Mouse (Mus musculus) cerebellum, adult 2 months (tissue): ENCODE data around the gene Fnbp1l. TPM values are rescaled to one million over a fixed set of nuclear protein-coding genes. Genes with fewer than 3 reads are reported as not detected.

Experiments used
- DNase-seq, 2 experiments: peaks; one replicate each; pipeline ENCODE4 v3.0.0; 2021
- H3K27ac ChIP-seq: fragments of 200-500 bp; 2 replicates; pipeline ENCODE4 v1.5.1; 2012; ENCODE audit warnings: low read length, control low read depth, inconsistent platforms; ENCODE audit not compliant: insufficient read depth
- H3K27me3 ChIP-seq: fragments of 200-500 bp; 2 replicates; pipeline ENCODE4 v1.6.1; 2012; ENCODE audit warnings: inconsistent platforms, mild to moderate bottlenecking, low read length, moderate library complexity; ENCODE audit not compliant: control insufficient read depth, insufficient read depth
- H3K4me1 ChIP-seq: fragments of 200-500 bp; 2 replicates; pipeline ENCODE4 v1.6.1; 2011; ENCODE audit warnings: low read length; ENCODE audit not compliant: control insufficient read depth, insufficient read depth
- H3K4me3 ChIP-seq: fragments of 200-500 bp; replicated peaks from 2 replicates; pipeline ENCODE3; 2011; ENCODE audit warnings: mild to moderate bottlenecking, low read depth, low read length, control low read depth; ENCODE audit not compliant: insufficient read depth
- CTCF ChIP-seq: fragments of 200-500 bp; IDR thresholded peaks from 2 replicates; pipeline ENCODE4 v1.5.1; 2011; ENCODE audit warnings: low read depth, mild to moderate bottlenecking, control low read depth, low read length, moderate library complexity, borderline replicate concordance; ENCODE audit not compliant: insufficient read depth
- POLR2A ChIP-seq: fragments of 200-500 bp; IDR thresholded peaks from 2 replicates; pipeline ENCODE4 v1.6.1; 2011; ENCODE audit warnings: low read length, control low read depth, borderline replicate concordance; ENCODE audit not compliant: insufficient read depth
- WGBS: fragments of 180-500 bp; shearing (Covaris S2); methylation state at CpG from one replicate; pipeline ENCODE4 v1.1.7; 2018; 5-methylcytosine and 5-hydroxymethylcytosine counted together
- polyA plus RNA-seq: library from polyadenylated mRNA; depleted of rRNA; stranded (reverse); fragments of >200 nt; gene quantifications from 2 replicates; pipeline ENCODE4 v1.2.3, GENCODE M21; 2012; rRNA removed

Fnbp1l gene
- polyA plus RNA-seq = 16.8 and 17.6 TPM in 2 replicates

- Histone ChIP-seq H3K4me1 (no peaks in the 10 kb centered on the region), H3K27me3 (peaks cover 4% of the 10 kb centered on the region; the same call in 1 of the 2 replicates), H3K27ac (no peak within 1 kb of the TSS; the same call in 1 of the 2 replicates), H3K4me3 (peak within 1 kb of the TSS; percentile 71)
- DNase-seq = peak; percentile 31 to 40
- WGBS = 1% methylated on average over 90 of the region's 118 CpGs
- TF ChIP-seq POLR2A (no peak), CTCF (no peak)
Observed at GRCm38 (mm10) chr3:122618991-122619930, at the start of gene Fnbp1l. TSS of gene Fnbp1l (minus strand) at chr3:122619715.

- Histone ChIP-seq H3K27me3 (no peaks in the 10 kb centered on the region), H3K27ac (no peak overlapping the region), H3K4me1 (no peaks in the 10 kb centered on the region), H3K4me3 (no peak overlapping the region)
- no peak for TF ChIP-seq CTCF
- no peak for TF ChIP-seq POLR2A
- WGBS = 84% methylated on average over 2 of the region's 2 CpGs
- no peak for DNase-seq
Observed at GRCm38 (mm10) chr3:122660795-122661194, 41.3 kb upstream of the Fnbp1l start.

GRCm38 (mm10) chr3:122659261-122659917 is 39.9 kb upstream of the Fnbp1l start:
- whole genome bisulfite sequencing = 88% methylated on average over 5 of the region's 5 CpGs
- Histone ChIP-seq H3K4me1 (no peaks in the 10 kb centered on the region), H3K27ac (no peak overlapping the region), H3K27me3 (no peaks in the 10 kb centered on the region), H3K4me3 (no peak overlapping the region)
- DNase-seq = no peak
- no peak for TF ChIP-seq POLR2A
- TF ChIP-seq CTCF = no peak

- Histone ChIP-seq H3K4me1 (no peaks in the 10 kb centered on the region), H3K27ac (no peak overlapping the region), H3K27me3 (no peaks in the 10 kb centered on the region), H3K4me3 (no peak overlapping the region)
- WGBS = 74% methylated on average over 13 of the region's 13 CpGs
- TF ChIP-seq POLR2A = no peak
- no peak for TF ChIP-seq CTCF
- no peak for DNase-seq
Observed at GRCm38 (mm10) chr3:122647195-122647837, 27.8 kb upstream of the Fnbp1l start.

- Histone ChIP-seq H3K27ac (no peak overlapping the region), H3K4me3 (no peak overlapping the region), H3K4me1 (peaks cover 9% of the 10 kb centered on the region), H3K27me3 (no peaks in the 10 kb centered on the region)
- TF ChIP-seq POLR2A = no peak
- TF ChIP-seq CTCF = no peak
- DNase-seq = no peak
Observed at GRCm38 (mm10) chr3:122640286-122640685, 20.8 kb upstream of the Fnbp1l start.

- TF ChIP-seq POLR2A (no peak), CTCF (no peak)
- no peaks in the 10 kb centered on the region for H3K27me3 ChIP-seq
- no peak overlapping the region for H3K27ac ChIP-seq
- H3K4me1 ChIP-seq = peaks cover 9% of the 10 kb centered on the region
- DNase-seq = no peak
- no peak overlapping the region for H3K4me3 ChIP-seq
- WGBS = 42% methylated on average over 2 of the region's 2 CpGs
Observed at GRCm38 (mm10) chr3:122639197-122639475, 19.6 kb upstream of the Fnbp1l start.

- no peaks in the 10 kb centered on the region for H3K27me3 ChIP-seq
- WGBS = 28% methylated on average over 14 of the region's 14 CpGs
Observed at GRCm38 (mm10) chr3:122638329-122639196, 19.0 kb upstream of the Fnbp1l start.

More at GRCm38 (mm10) chr3:122638329-122639196, 19.0 kb upstream of the Fnbp1l start:
- TF ChIP-seq POLR2A = no peak
- peak; percentile 100 for TF ChIP-seq CTCF
- Histone ChIP-seq H3K27ac (no peak overlapping the region), H3K4me1 (peaks cover 9% of the 10 kb centered on the region), H3K4me3 (no peak overlapping the region)
- peak; percentile 89 for DNase-seq
